Mouse (Mus musculus) lung, adult 2 months (tissue): ENCODE results near the gene Phlda1.

Source experiments
- CTCF ChIP-seq: fragments of 200-500 bp; IDR thresholded peaks from 2 replicates; pipeline ENCODE4 v1.5.1; 2011; ENCODE audit warnings: mild to moderate bottlenecking, low read length, control low read depth; ENCODE audit not compliant: insufficient read depth
- POLR2A ChIP-seq: fragments of 200-500 bp; IDR thresholded peaks from 2 replicates; pipeline ENCODE4 v1.6.1; 2011; ENCODE audit warnings: low read depth, mild to moderate bottlenecking, control low read depth, low read length, borderline replicate concordance; ENCODE audit errors: extremely low read depth

DNA sequence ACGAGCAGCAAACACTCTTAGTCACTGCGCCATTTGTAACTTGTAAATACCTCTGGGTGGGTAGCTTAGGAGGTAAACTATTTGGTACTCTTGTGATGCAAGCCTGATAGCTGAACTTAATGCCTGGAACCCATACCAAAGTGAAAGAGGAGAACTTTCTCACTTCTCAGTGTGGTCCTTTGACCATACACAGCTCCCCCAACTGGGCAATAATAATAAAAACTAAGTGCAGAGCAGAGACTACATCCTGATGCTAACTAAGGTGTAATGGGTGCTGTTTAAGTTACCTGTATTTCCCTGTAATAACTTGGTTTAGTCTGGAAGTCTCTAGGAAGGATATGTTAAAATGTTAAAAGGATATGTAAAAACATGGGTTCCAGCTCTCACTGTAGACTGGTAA is 17.3 kb upstream of the Phlda1 start:
- TF ChIP-seq POLR2A (no peak), CTCF (no peak)
